Mouse (Mus musculus) cerebellum, postnatal 10 days (tissue): ENCODE measurements around the gene Cldn22.

Experiments
- DNase-seq, 2 experiments: peaks; one replicate each; pipeline ENCODE4 v3.0.0; 2021; ENCODE audit warnings: mixed read lengths in 2 of 2

Gene Cldn22

GRCm38 (mm10) chr8:47833944-47834343 lies 9.7 kb downstream of the Cldn22 start:
- no peak for DNase-seq

DNA sequence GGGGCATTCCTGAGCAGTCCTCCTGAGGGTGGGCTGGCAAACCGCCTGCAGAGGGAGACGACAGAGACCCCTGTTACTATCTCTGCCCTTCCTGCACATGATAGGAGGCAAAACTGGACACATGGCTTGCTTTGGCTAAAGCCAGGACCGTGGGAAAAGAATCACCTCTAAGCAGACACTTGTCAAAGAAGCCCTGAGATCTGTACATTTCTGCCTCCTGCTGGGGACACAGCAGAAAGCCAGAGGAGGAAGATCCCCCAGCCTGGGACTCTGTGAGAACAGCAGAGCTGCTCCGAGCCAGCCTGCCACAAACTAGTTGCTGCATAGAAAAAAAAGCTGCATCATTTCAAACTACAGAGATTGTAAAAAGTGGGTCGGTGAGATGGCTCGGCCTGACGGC lies 18.8 kb downstream of the Cldn22 start:
- DNase-seq, result no peak

GRCm38 (mm10) chr8:47843651-47844050 lies 19.4 kb downstream of the Cldn22 start:
- no peak for DNase-seq

- no peak for DNase-seq
Measured at GRCm38 (mm10) chr8:47845956-47846355, 21.7 kb downstream of the Cldn22 start.

DNA sequence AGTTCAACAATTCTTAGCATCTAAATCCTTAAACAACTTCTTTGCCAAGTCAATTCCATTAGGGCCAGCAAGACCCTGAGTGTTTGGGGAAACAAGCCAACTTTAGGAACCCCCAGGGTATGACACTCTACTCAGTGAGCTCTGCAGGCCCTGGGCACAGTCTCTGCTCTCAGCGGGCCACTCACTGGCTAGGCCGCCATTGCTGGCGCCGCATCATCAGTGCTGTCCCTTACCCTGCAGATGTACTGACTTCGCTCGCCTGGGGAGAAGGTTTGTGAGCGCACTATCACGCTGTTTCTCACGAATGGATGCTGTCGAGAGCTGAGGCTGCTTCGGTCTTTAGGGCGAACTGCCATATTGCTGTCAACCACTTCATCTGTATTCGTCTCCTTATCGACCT lies 22.9 kb downstream of the Cldn22 start:
- DNase-seq, result peak; percentile 27 to 65

DNA sequence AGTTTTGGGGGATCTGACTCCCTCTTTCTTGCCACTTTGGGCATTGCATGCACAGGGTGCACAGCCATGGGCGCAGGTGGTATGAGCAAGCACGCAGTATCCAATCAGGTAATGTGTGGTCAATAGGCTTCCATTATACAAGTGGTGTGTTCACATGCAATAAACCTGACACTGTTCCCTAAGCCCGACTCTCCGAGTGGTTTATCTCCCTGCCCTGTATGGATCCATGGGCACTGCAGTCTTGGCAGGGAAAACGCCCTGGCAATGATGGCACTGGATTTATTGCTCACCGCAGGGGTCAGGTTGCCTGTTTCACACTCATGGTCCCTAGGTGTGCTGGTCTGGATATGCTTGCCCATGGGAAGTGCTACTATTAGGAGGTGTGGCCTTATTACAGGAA lies 23.6 kb downstream of the Cldn22 start:
- DNase-seq, result no peak

- no peak for DNase-seq
Measured at GRCm38 (mm10) chr8:47849842-47850241, 25.6 kb downstream of the Cldn22 start.

DNA sequence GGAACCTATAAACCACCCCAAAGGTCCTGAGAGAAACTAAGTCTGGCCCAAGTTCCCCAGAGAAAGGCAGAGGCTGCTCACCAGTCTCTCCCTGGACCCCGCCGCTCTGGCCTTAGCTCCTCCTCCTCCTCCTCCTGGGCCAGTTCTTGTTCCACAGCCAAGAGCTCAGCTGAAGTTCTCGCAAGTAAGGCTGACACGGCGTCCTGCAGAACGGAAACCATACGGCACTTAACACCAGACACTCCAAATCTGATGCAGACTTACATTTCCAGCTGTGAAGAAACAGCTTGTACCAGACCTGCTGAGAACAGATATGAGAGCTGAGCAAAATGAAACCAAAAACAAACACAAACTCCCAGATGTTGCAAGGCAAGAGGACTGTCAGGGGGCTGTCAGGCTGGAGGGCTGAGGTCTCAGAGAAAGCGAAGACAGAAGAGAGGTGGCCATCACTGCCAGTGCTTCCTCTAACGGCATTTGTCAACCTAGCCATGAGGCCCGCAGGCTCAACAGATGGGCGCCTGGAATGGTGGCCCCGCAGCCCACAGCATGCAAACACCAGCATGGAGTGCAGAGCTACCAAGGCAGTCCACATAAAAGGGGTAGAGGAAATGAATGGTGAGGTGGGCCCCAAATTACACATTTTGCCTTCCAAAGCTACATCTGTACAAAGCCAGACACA lies 27.7 kb downstream of the Cldn22 start:
- DNase-seq, result peak; percentile 29 to 67

DNA sequence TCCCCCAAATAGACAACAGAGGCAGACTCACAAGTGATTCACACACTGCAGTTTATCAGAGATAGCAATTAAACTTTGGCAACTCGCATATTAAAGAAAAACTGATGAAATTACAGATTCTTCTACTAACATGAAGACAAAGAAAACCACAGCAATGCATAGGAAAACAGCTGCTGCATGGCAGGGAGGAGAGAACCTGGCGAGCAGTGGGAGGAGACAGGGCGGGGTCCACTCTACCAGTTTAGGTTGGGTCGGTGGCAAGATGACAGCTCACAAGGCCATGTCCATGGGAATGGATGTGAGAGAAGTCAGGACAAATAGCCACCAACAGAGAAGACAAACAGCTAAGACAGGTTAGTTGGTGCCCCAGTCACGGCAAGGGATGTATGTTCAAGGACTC lies 28.5 kb downstream of the Cldn22 start:
- no peak for DNase-seq

DNA sequence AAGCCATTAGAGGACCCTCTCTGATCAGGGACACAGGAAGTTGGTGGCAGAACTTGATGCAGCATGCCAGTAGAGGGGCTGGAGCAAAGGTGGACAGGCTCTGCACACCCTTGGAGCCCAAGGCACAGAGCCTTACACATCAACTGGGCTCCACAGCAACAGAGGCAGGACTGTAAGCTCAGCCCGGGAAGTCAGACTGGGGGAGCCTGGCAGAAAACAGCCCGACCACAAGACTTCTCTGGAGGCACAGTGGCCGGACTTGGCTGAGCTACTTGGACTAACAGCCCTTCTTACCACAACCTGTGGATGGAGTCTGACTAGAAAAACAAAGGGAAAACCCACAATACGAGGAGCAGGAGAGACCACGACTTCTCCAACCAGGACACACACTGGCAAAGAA lies 29.1 kb downstream of the Cldn22 start:
- DNase-seq, result no peak

DNA sequence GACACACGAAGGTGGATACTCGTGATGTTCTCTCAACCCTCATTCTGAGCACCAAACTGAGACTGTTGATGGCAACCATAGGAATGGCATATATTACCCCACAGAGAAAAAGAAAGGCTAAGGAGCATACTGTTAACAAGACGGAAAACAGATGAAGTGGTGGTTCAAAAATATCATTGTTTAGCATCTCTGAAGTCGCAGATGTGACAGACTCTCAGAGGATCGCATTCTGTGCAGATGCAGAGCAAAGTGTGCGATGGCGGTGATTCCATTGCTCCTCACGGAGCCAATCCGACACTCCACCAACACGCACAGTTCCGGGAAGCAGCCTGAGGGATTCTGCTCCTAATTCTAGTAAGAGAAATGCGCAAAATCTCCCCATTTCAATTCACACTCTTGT lies 35.0 kb downstream of the Cldn22 start:
- no peak for DNase-seq

DNA sequence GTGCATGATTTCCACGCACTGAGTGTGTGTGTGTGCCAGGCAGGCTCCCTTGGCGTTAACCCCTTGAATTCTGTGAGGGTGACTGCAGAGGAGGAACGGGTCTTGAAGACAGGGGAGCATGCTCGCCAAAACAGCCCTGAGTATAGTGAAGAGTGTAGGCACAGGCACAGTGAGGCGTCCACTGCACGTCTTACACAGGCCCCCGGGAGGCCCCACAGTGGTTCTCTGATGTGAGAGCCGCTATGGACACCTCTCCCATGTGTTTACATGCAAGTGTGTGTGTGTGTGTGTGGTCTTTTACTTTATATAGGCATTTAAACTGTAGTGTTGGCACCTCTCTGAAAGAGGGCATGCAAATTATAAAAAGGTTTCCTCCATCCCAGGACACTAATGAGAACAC lies 42.3 kb downstream of the Cldn22 start:
- no peak for DNase-seq

DNA sequence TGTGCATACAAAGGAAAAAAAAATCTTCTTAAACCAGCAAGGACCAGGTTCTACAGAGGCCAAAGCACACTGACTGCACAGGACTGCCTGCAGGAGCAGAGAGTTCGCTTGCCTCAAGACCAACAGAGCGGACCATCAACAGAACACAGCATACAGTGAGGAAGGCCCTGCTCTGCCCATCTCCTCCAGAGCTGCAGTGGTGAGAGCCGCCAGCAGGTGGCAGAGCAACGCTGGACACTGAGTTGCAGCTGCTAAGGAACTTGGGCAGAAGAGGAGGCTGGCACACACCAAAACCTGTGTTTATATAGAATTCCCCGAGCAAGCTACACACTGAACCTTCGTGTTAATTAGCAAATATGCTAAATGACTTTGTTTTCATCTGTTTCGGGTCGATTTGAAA lies 42.8 kb downstream of the Cldn22 start:
- DNase-seq, result peak; percentile 93 to 95

GRCm38 (mm10) chr8:47872361-47873107 lies 48.3 kb downstream of the Cldn22 start:
- peak; percentile 57 to 72 for DNase-seq

DNA sequence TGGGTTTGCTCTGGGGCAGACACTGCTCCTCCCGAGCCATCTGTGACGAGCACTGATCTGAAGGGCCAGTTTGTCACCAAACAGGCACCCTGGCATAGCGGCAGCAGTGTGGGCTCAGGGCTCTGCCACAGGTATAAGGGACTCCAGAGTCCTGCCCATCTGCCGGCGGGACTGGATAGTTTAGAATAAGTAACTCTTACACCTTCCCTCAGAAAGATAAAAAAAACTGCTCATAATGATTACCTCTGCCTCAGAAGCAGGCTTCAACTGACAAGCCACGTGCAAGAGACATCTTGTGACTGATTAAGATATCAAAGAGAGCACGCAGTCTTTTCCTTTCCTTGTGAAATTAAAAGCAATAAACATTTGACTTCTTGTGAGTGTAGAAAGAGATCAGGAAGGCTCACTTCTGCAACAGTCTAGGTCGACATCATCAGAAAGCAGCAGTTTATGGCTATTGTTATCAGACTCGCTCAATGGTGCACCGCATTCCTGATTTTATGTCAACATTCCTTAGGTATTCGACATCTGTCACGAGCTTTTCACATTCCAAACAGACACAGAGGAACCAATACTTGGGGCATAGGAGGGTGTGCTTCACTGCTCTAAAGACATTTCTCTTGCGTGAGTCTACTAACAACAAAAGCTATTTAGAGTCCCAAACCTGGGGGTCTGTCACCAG lies 50.4 kb downstream of the Cldn22 start:
- DNase-seq, result no peak
